Mouse (Mus musculus): ENCODE results near the gene Gm42906. TPM values are rescaled to one million over a fixed set of nuclear protein-coding genes. Genes with fewer than 3 reads are reported as not detected.

Gm42906 gene
- total RNA-seq, 2 experiments from 2014 or later, result not detected

- ATAC-seq (replicated peaks; ENCODE audit: low FRiP score, poor library complexity, severe bottlenecking), result no peak
Observed at GRCm38 (mm10) chr5:151199235-151199634, 228.7 kb downstream of the Gm42906 start.

- ATAC-seq (replicated peaks; ENCODE audit: low FRiP score, poor library complexity, severe bottlenecking), result no peak
Observed at GRCm38 (mm10) chr5:151196603-151197272, 231.2 kb downstream of the Gm42906 start.

- ATAC-seq (replicated peaks; ENCODE audit: low FRiP score, poor library complexity, severe bottlenecking), result no peak
Observed at GRCm38 (mm10) chr5:151193885-151194520, 234.0 kb downstream of the Gm42906 start.

- ATAC-seq (replicated peaks; ENCODE audit: low FRiP score, poor library complexity, severe bottlenecking), result no peak
Observed at GRCm38 (mm10) chr5:151192266-151192665, 235.7 kb downstream of the Gm42906 start.

- no peak for ATAC-seq (replicated peaks; ENCODE audit: low FRiP score, poor library complexity, severe bottlenecking)
Observed at GRCm38 (mm10) chr5:151190764-151191163, 237.2 kb downstream of the Gm42906 start.

GRCm38 (mm10) chr5:151189789-151190378 is 238.1 kb downstream of the Gm42906 start:
- peak; percentile 61; the same call in 1 of the 2 replicates for ATAC-seq (replicated peaks; ENCODE audit: low FRiP score, poor library complexity, severe bottlenecking)

- ATAC-seq (replicated peaks; ENCODE audit: low FRiP score, poor library complexity, severe bottlenecking), result no peak
Observed at GRCm38 (mm10) chr5:151189321-151189720, 238.6 kb downstream of the Gm42906 start.

- no peak for ATAC-seq (replicated peaks; ENCODE audit: low FRiP score, poor library complexity, severe bottlenecking)
Observed at GRCm38 (mm10) chr5:151188659-151189058, 239.3 kb downstream of the Gm42906 start.

- no peak for ATAC-seq (replicated peaks; ENCODE audit: low FRiP score, poor library complexity, severe bottlenecking)
Observed at GRCm38 (mm10) chr5:151187336-151187735, 240.6 kb downstream of the Gm42906 start.

GRCm38 (mm10) chr5:151185286-151185856 is 242.6 kb downstream of the Gm42906 start:
- ATAC-seq (replicated peaks; ENCODE audit: low FRiP score, poor library complexity, severe bottlenecking), result no peak

- ATAC-seq (replicated peaks; ENCODE audit: low FRiP score, poor library complexity, severe bottlenecking), result no peak
Observed at GRCm38 (mm10) chr5:151183656-151184240, 244.2 kb downstream of the Gm42906 start.

- no peak for ATAC-seq (replicated peaks; ENCODE audit: low FRiP score, poor library complexity, severe bottlenecking)
Observed at GRCm38 (mm10) chr5:151181288-151181687, 246.7 kb downstream of the Gm42906 start.

- ATAC-seq (replicated peaks; ENCODE audit: low FRiP score, poor library complexity, severe bottlenecking), result no peak
Observed at GRCm38 (mm10) chr5:151180176-151180785, 247.7 kb downstream of the Gm42906 start.

GRCm38 (mm10) chr5:151177171-151177570 is 250.8 kb downstream of the Gm42906 start:
- no peak for ATAC-seq (replicated peaks; ENCODE audit: low FRiP score, poor library complexity, severe bottlenecking)

GRCm38 (mm10) chr5:151175897-151176313 is 252.1 kb downstream of the Gm42906 start:
- ATAC-seq (replicated peaks; ENCODE audit: low FRiP score, poor library complexity, severe bottlenecking), result no peak

GRCm38 (mm10) chr5:151174485-151175460 is 253.2 kb downstream of the Gm42906 start:
- no peak for ATAC-seq (replicated peaks; ENCODE audit: low FRiP score, poor library complexity, severe bottlenecking)

GRCm38 (mm10) chr5:151173774-151174173 is 254.2 kb downstream of the Gm42906 start:
- ATAC-seq (replicated peaks; ENCODE audit: low FRiP score, poor library complexity, severe bottlenecking), result no peak

- no peak for ATAC-seq (replicated peaks; ENCODE audit: low FRiP score, poor library complexity, severe bottlenecking)
Observed at GRCm38 (mm10) chr5:151170168-151170750, 257.7 kb downstream of the Gm42906 start.

Measured in erythroblast, adult 5-6 weeks (primary cell).